Mouse (Mus musculus): ENCODE measurements at regions not wholly inside any gene's neighbourhood (a gene's known extent, or its start where the extent isn't known, plus 50 kb on each side); places are given as distances from the start of the nearest gene placed in this dataset.
A peak's percentile ranks its signal among the peaks of the same experiment; 100 is the strongest.
"Not testable (repeated sequence)": the region's sequence is repeated elsewhere in the genome, so short reads cannot be mapped to it uniquely, and the experiment has no call there.

DNA sequence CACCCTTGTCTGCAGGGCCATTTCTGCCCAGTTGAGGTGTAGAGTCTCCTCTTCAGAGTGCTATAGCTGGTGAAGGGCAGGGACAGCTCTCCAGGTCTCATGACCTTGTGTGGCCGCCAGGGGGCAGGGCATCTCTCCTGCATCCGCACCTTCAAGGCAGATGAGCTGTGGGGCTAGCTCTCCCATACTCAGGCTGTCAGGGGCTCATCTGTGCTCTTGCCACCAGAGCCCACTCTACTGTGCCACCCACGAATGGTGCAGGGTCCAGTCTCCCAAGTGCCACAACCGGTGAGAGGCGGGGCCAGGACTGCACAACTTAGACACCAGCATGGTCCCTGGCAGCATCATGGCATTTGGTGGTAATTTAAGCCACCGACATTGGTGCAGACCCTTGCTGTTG, 111.3 kb downstream of the Syt10 start:
- DNase-seq (ENCODE audit: low spot score in 2 of 2) = peak; percentile 25 to 46

DNA sequence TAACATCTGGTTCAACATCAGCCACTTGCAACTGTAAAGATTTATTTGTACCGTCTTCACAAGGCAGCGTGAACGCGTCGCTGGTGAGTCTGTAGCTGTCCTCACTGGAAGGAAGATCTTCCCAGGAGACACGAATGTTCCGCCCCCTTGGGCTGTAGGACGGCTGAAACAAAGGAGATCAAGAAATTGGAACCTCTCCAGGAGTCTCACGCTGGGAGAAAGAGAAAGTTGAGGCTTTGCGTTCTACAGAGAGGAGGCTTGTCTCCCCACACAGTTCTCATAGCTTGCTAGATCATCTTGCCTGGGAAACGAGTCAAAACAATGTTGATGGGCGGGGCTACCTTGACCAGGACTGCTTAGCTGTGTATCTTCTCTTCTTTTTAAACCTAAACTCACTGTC, 117.3 kb downstream of the Syt10 start:
- DNase-seq (ENCODE audit: low spot score in 2 of 2) = peak in 1 of 2 experiments; percentile 1

DNA sequence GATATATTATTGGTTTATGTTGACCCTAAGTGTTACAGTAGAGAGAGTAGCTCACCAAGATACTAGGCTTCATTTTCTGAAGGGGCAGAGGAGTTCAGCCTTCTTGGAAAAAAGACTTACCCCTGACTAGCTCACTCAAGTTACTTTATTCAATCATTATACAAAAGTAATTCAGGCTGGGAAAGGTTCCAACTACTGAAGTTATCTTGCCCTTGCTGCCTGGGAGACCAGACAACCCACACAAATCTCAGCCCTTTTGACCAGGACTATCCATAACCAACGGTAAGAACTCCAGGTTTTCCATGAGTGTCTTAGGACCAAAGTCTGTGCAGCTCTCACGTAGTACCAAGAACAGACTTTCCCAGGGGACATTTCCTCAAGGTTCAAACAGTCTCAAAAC, 105.5 kb upstream of the Rabl2 start:
- DNase-seq (ENCODE audit: low spot score in 2 of 2) = no peak

DNA sequence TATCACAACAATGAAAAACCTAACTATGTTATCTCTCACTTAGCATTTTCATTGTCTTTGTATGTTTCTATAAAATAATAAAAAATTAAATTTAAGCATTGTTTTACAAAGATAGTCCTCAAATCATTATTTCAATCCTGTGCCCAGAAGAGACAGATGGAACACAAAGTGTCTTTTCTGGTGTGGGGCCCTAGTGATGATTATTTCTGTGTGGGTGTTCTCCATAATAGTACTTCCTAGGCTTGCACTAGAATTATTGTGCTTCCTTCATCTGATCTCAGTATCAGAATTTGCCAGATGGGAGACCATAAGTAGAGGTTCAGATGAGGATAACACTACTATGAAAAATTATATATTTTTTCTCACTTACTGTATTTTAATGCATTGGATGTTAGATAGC, 84.6 kb upstream of the Rabl2 start:
- DNase-seq (ENCODE audit: low spot score in 2 of 2) = no peak

DNA sequence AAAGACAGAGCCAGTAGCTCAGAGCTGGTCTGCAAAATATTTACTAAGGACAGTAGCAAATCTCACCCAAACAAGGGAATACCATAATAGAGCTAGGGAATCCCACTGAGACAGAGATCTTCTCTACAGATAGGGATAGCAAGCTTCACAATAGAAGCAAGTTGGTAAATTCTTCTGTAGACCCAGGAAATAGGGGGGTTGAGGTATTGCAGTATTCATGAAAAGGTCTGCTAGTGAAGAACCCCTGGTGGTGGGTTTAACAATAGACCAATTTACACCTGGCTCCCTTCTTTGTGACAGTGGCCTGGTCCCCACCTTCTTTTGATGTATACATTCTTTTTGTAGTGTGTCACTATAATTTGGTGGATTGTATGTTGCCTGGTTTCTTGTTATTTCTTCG, 64.8 kb upstream of the Rabl2 start:
- not testable (repeated sequence) for DNase-seq (ENCODE audit: low spot score in 2 of 2)

All from cerebellum, postnatal 4 days (tissue).